Comparison of ENCODE assay signal across 16 mouse cellular contexts in genomic region chr2:6559581-6559980, GRCm38 (mm10).
"Had no signal": no experiment of that assay in that cellular context is flagged by ENCODE, and none has a peak within 500 bp of the region (broad histone marks: within the 10 kb centered on the region; RNA-seq: fewer than 3 reads in every experiment).

No protein-coding gene starts in this region.

- H3K27me3 ChIP-seq: liver, embryonic 13.5 days; liver, embryonic 15.5 days; lung, embryonic 15.5 days; midbrain, embryonic 13.5 days; neural tube, embryonic 12.5 days had no signal

- H3K4me2 ChIP-seq: liver, embryonic 13.5 days; liver, embryonic 15.5 days; lung, embryonic 15.5 days; midbrain, embryonic 13.5 days; neural tube, embryonic 12.5 days had no signal

- H3K9ac ChIP-seq: liver, embryonic 13.5 days; liver, embryonic 15.5 days; liver, postnatal 0 days; lung, embryonic 15.5 days; midbrain, embryonic 13.5 days; neural tube, embryonic 12.5 days had no signal

- ATAC-seq: liver, postnatal 0 days; lung, postnatal 0 days; midbrain, embryonic 13.5 days had no signal

- H3K27ac ChIP-seq: liver, embryonic 13.5 days; liver, embryonic 15.5 days; lung, embryonic 15.5 days; midbrain, embryonic 10.5 days; midbrain, embryonic 13.5 days; neural tube, embryonic 12.5 days had no signal

- H3K9me3 ChIP-seq: liver, embryonic 13.5 days; liver, embryonic 15.5 days; lung, embryonic 15.5 days; midbrain, embryonic 10.5 days; midbrain, embryonic 13.5 days; neural tube, embryonic 12.5 days had no signal

- H3K36me3 ChIP-seq: liver, embryonic 13.5 days; liver, embryonic 15.5 days had no signal

- DNase-seq: liver, embryonic 13.5 days; liver, postnatal 0 days; lung, adult 2 months; lung, postnatal 14 days; lung, postnatal 4 days; right cerebral cortex, postnatal 14 days; thymus, adult 18-20 months; thymus, postnatal 14 days; thymus, postnatal 36 days had no signal

- H3K4me1 ChIP-seq: liver, embryonic 13.5 days; liver, embryonic 15.5 days; lung, embryonic 15.5 days; midbrain, embryonic 10.5 days; midbrain, embryonic 13.5 days; neural tube, embryonic 12.5 days had no signal

- H3K4me3 ChIP-seq: liver, embryonic 13.5 days; liver, embryonic 15.5 days; lung, embryonic 15.5 days; midbrain, embryonic 10.5 days; midbrain, embryonic 13.5 days; myocyte; neural tube, embryonic 12.5 days had no signal
